Mouse (Mus musculus) brain, embryonic 14.5 days (tissue): ENCODE data around the gene Cntln.

Experiments
- CTCF ChIP-seq: fragments of 200-500 bp; IDR thresholded peaks from 2 replicates; pipeline ENCODE4 v1.5.1; 2012; ENCODE audit warnings: inconsistent platforms, mild to moderate bottlenecking, moderate library complexity, borderline replicate concordance; ENCODE audit not compliant: insufficient read depth, insufficient read length; ENCODE audit errors: extremely low read depth
- POLR2A ChIP-seq: fragments of 200-500 bp; IDR thresholded peaks from 2 replicates; pipeline ENCODE4 v1.6.1; 2012; ENCODE audit warnings: mild to moderate bottlenecking, inconsistent platforms, borderline replicate concordance; ENCODE audit not compliant: poor library complexity, insufficient read depth, insufficient read length, severe bottlenecking; ENCODE audit errors: extremely low read depth

DNA sequence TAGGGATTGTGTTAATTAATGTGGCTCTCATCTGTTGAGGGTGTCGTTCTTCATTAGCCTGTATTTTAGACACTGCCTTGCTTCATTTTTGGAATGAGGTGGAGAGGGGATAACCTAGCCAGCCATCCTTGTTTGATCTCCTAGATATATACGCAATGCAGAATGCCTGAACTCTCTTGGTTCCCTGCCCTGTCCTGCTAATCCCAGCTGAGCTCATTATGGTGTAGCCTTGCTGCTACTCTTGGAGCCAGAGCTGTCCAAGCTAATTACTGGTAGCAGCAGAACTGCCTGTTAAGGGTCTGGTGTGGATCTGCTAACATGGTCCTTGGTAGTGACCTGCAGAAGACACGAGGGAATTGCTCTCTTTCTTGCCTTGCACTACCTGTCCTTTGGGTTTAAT, 122.7 kb downstream of the Cntln start:
- TF ChIP-seq CTCF (no peak), POLR2A (no peak)
